16 mouse cellular contexts compared by ENCODE assay signal in the genomic region with DNA sequence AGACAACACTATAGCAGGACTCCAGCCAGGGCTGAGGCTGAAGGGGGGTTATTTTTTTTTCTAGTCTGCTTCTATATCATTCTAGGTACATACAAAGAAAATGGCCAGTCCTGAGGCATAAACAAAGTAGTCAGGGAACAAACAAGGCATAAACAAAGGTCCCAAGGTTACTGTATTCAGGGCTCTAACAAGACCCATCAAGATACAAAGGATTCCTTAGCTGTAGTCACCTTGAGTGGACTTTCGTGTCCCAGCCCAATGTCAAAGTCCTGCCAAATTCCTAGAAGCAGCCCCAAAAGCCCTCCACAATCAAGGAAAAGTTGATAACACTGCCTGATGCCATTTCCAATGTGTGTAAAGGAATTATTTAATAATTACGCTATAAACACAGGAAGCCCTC.
"Had no signal": no experiment of that assay in that cellular context is flagged by ENCODE, and none has a peak within 500 bp of the region (broad histone marks: within the 10 kb centered on the region; RNA-seq: fewer than 3 reads in every experiment).

No protein-coding gene starts in this region.

- DNase-seq: cerebellum, adult 9-10 months; cerebellum, adult 9-11 months; cerebellum, postnatal 10 days; cerebellum, postnatal 14 days; cerebellum, postnatal 25 days; cerebellum, postnatal 36 days; embryo, embryonic 11 days; forebrain, postnatal 0 days; gastrocnemius, adult 2 months; gastrocnemius, postnatal 10 days; gastrocnemius, postnatal 14 days; gastrocnemius, postnatal 25 days; gastrocnemius, postnatal 36 days; heart, adult 11 months; heart, adult 18-20 months; heart, adult 2 months had no signal
